Mouse (Mus musculus): ENCODE results near the gene Sstr4.

The Sstr4 gene

DNA sequence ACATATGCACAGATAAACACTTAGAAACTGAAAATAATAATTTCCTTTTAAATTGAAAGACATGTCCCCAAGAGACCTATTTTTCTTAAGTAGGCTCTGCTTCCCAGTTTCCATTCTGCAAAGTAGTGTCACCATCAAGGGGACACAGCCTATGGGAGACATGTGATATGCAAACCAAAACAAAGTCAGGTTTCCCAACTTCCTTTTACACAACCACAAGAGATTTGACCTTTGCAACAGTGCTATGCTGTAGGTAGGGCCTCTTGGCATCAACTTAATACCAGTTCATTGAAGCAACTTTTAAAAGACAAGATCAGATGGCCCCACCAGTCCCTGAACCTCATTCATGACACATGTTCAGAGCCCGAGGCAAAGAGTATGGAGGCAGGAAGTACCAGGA is 2.0 kb upstream of the Sstr4 start:
- no peak for ATAC-seq (ENCODE audit: insufficient number of reproducible peaks, low FRiP score, low TSS enrichment)

DNA sequence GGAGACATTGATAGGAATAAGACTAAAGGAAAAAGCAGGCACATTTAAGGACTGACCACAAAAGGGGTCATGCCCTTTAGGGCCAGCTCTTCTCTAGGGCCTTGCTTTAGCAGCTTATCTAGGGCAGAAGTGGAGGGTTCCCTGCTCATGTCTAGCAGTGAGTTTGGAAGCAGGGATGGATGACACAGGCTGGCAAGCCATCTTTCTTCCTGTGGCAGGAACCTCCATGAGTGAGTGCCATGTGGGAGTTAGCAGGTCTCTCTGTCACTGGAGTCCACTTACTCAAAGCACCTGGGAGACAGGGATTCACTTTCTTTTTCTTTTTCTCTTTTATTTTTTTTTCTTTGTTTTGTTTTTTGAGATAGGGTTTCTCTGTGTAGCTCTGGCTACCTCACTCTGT is 1.3 kb upstream of the Sstr4 start:
- no peak for ATAC-seq (ENCODE audit: insufficient number of reproducible peaks, low FRiP score, low TSS enrichment)

DNA sequence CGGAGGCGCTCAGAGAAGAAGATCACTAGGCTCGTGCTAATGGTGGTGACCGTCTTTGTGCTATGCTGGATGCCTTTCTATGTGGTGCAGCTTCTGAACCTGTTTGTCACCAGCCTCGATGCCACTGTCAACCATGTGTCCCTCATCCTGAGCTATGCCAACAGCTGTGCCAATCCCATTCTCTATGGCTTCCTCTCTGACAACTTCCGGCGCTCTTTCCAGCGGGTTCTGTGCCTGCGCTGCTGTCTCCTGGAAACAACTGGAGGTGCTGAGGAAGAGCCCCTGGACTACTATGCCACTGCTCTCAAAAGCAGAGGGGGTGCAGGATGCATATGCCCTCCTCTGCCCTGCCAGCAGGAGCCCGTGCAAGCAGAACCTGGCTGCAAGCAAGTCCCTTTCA is 1.1 kb downstream of the Sstr4 start:
- ATAC-seq (ENCODE audit: insufficient number of reproducible peaks, low FRiP score, low TSS enrichment): no peak

DNA sequence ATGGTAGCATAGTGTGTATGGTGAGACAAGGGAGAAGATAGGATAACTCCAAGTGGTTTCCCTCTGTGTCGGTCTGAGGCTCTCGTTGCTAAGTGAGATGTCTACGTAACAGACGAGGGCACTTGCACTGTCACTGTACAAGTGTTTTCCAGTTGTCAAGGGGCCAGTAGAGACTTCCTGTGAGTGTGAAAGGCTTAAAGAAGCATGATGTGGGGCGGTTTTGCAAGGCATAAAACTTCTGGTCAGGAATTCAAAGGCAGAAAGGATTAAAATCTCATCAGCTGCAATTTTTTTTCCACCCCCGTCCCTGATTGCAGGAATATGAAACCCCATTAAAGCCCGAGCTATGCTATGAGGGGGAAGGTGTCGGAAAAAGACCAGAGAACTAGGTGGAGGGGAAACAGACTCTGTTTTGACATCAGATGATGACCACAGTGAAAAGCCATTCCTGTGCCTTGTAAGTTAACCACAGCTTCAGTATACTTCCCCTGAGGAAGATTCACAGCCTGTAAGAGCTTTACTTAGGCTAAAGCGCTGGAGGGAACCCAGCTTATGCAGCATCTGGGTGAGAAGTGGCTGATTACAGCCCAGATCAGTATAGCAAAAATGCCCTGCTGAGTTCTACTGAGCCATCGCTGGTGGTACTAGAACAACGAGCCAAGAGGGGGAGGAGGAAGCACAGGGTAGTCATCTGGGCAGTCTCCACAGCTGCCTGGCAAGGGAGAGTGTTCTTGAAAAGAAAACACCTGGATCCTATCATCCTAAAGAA is 2.1 kb downstream of the Sstr4 start:
- no peak for ATAC-seq (ENCODE audit: insufficient number of reproducible peaks, low FRiP score, low TSS enrichment)

DNA sequence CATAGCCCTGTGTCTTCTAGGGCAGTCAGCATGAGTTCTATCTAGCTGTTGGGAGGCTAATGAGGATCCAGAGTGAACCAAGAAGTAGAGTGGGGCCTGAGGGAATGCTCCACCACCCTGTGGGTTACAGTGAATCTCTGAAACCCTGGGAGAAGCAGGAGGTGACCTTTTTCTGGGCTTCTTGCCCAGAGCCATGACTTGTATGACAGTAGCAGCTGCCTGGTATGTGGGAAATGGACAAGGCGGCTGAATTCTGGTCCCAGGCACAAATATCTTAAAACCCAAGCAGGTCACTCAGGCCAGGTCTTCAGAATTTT is 2.6 kb downstream of the Sstr4 start:
- no peak for ATAC-seq (ENCODE audit: insufficient number of reproducible peaks, low FRiP score, low TSS enrichment)

DNA sequence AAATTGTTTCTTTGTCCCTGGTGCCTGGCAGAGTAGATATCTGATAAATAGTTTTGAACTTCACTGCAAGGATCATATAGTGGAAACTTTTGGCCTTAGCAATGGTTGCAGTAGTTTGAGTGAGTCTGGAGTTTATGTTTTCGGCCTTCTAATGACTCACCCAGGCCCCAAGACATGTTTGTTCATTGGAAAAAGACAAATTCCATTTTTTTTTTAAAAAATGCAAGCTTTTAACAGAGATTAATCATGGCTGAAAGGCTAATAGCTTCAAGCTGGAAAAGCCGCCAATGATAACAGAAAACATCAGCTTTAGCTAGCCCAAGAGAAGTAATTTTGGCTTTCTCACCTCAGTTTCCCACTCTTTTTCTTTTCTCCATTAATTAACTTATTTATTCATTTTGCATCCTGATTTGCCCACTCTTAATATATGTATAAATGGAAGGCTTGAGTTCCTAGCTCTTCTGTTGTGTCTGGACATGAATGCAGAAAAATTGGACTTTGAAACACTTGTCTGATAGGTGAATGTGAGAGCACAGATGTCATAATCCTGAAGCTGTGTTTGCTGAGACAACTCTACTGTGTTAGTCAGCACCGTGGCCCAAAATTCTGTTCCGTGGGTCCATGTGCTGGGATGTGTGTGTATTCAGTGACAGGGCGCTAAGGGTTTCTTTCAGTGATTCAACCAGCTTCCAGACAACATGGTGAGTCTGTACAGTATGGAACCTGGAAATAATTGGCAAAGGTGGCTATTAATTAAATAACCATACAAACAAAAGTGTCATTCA is 3.9 kb downstream of the Sstr4 start:
- ATAC-seq (ENCODE audit: insufficient number of reproducible peaks, low FRiP score, low TSS enrichment): no peak

DNA sequence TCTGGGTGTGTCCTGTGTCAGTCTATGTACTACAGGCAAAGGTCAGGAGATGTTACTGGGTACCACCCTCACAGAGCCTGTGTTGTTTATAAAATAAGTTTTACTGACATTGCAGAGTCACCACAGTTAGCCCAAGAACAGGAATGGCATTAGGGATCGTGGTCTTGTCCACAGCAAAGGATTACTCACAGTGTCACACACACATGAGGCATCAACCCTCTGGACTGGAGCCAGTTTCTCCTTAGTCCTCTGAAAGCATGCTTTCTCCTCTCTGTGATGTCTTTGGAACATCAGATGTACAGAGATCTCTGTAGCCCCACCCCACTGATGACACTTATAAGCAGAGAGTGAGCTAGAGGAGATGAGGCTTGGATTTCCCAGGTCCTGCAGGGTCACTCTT is 7.1 kb downstream of the Sstr4 start:
- ATAC-seq (ENCODE audit: insufficient number of reproducible peaks, low FRiP score, low TSS enrichment): no peak

DNA sequence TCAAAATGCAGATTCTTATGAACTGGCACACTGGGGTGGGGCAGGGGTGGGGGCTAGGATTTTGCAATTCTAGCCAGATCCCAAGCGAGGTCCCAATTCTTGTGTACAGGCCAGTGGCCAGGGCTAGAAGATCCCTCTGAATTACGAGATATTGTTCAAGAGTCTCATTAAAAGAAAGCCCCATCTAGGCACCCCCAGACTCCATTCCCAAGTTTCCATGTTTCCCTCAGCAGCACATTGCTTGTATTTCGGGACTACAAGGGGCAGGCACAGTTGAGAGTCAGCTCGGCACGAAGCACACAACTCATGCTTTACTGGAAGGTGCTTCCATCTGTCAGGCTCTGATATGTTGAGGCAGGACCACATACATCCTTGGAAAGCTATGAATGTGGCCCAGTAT is 9.8 kb downstream of the Sstr4 start:
- ATAC-seq (ENCODE audit: insufficient number of reproducible peaks, low FRiP score, low TSS enrichment): no peak

DNA sequence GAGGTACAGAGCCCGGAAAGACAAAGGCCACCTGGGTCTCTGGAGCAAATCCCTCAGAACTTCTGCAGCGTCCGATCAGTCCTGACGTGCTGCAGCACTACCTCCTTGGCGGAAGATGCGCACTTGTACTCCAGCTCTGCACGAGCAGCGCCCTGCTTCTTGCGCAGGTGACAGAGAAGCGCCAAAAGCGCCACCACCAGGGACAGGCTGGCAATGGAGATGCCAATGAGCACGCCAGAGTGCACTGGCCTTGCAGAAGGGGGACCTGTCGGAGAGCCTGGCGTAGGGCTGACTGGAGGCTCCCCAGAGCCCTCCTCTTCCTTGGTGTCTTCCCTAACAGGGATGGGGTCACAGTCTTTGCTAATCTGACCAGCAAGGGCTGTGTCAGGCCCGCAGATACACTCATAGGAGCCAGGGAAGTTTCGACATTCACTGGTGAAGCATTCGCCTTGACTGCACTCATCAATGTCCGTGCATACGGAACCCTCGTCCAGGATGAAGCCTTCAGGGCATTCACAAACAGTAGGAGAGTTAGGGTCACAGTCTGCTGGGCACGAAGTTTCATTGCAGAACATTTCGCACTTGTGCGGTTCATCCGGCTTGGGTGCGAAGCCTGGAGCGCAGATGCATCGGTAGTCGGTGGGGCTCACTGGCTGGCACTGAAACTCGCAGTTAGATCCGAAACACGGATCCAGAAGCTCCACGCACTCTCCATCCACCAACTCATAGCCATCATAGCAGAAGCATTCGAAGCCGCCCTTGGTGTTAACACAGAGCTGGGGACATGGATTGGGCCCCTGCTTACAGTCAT is 11.2 kb downstream of the Sstr4 start:
- peak; percentile 17; the same call in 1 of the 2 replicates for ATAC-seq (ENCODE audit: insufficient number of reproducible peaks, low FRiP score, low TSS enrichment)

DNA sequence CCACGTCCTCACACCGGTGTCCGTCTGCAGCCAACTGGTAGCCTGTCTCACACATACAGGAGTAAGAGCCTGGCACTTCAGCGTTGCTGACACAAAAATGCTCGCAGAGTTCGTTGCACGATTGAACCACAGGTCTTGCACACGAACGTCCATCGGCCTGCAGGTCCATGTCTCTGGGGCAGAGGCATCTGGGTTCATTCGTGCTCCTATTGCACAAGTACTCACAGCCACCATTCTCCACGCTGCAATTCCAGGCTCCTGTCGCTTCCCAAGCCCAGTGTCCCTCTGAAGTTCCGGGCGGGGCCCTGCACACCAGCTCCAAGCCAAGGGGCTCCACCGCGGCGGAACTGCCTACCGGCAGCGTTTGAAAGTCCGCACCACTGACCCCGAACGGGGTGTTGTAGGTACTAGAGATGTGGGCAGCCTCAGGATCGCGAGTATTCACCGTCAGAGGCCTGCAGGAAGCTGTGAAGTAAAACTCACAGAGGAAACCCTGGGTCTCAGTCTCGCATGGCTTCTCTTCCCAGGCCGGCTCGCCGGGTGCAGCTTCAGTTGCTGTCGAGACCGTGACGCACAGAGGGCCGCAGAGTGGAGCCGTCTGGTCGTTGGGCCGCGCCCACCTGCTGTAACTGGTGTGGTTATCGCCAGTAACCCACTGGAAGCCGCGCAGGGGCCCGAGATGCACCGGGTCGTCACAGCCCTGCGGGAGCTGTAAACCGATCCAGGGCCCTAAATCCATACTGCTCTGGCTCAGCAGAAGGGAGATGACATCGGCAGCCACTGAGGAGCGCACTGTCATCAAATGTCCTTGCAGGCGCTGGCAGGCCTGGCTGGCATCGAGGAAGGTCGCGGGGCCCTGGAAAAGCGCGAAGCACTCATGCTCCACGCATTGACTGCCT is 12.1 kb downstream of the Sstr4 start:
- no peak for ATAC-seq (ENCODE audit: insufficient number of reproducible peaks, low FRiP score, low TSS enrichment)

DNA sequence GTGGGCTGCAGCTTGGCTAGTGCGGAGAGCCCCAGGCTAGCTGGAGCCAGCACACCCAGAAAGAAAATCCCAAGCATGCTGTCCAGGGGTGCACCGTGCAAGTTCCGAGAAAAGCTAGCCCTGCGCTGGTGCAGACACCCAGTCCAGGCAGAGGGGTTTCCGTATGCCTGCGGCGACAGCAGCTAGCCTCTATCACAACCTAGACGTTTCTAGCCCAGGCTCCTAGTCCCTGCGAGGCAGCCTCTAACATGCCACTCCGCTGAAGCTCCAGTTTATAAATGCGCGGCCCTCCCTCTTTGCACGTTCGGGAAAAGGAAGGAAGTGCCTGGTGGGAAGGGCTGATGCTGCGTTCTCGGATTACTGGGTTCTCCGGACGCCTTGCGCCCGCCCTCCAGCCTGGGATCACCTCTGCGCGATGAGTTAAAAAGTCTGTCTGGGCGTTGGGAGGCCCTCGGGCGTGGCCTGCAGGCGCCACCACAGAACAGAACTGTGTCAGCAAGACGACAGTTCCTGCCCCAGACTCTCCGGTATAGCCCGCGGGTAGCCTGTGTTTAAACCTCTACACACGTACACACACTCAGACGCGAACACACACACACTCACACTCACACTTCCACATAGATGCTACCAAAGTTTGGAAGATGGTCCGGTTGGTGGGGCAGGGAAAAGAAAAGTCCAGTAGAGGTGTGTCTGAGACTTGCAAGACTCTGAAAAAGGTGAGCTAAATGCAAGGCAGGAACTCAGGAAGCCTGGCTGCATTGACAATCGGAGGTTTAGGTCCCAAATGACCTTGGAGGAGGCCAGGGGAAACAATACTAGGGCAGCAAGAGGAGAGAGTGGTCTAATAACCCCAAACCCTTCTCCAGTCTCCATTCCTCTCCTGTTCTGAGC is 13.0 kb downstream of the Sstr4 start, which contains the start of gene Thbd:
Thbd (minus strand) TSS at position 319 of the 891 bp plus-strand sequence.
- no peak for ATAC-seq (ENCODE audit: insufficient number of reproducible peaks, low FRiP score, low TSS enrichment)

DNA sequence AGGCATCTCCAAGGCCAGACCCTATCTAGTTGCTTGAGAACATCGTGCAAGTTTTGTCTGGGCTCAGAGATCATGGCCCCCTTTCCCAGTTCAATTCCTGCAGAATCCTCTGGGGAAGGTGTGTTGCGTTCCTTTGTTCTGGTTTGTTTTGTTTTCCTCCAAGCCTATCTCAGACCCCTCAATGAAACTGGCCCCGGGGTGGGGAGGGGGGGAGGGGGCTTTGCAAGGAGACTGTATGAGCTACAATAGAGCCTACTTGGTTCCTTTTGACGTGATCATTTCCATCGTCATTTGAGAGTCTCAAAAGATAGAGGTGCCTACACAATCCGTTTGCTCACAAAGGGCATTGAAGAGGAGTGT is 13.6 kb downstream of the Sstr4 start:
- no peak for ATAC-seq (ENCODE audit: insufficient number of reproducible peaks, low FRiP score, low TSS enrichment)

DNA sequence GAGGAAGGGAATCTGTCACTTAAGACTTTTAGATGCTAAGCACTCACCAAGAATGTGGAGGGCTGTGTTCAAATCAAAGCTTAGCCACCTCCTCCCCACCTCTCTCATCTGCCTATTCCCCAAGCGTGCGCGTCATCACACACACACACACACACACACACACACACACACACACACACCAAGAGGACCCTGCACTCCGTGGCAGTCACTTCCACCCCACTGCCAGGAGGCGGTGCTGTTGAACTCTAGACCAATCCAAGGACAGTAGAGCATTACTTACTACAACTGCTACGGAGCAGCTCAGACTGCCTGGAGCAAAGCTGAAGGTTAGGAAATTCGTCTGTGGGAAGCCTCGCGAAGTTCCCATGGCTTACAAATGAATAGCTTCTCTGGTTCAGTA is 14.0 kb downstream of the Sstr4 start:
- ATAC-seq (ENCODE audit: insufficient number of reproducible peaks, low FRiP score, low TSS enrichment): peak; percentile 52; the same call in 1 of the 2 replicates

DNA sequence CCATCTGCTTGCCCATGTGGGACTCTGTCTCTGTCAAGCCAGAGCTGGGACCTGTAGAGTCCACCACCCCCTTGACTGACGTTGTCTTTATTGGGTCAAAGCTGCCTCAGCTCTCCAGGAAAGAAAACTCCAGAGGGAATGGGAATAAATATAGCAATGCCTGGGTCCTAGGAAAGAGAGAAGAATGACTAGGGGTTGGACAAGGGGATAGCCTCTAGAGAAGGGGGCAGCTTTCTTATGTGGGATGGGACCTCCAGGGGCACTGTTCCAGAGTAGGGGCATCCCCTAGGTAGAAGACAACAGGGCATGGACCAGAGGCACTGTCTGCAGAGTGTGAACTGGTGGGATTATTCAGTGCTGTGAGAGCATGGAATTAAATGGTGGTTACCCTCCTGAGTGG is 14.7 kb downstream of the Sstr4 start:
- ATAC-seq (ENCODE audit: insufficient number of reproducible peaks, low FRiP score, low TSS enrichment): no peak

DNA sequence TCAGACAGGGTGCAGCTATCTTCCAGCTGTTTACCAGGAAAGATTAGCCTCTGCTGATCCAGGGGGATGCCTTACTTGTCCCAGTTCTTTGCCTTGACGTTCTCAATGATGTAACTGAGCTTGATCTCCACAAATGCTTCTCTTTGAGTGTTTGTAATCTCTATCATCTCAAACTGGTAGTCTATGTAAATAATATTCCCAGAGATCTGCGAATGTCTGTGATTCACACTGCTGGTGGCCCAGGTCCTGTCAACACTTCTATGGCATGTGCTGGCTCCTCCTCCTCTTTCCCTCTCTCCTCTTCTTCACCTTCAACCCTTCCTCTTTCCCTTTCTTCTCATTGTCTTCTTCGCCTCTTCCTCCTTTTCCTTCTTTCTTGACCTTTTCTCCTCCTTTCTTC is 24.0 kb downstream of the Sstr4 start:
- no peak for ATAC-seq (ENCODE audit: insufficient number of reproducible peaks, low FRiP score, low TSS enrichment)

DNA sequence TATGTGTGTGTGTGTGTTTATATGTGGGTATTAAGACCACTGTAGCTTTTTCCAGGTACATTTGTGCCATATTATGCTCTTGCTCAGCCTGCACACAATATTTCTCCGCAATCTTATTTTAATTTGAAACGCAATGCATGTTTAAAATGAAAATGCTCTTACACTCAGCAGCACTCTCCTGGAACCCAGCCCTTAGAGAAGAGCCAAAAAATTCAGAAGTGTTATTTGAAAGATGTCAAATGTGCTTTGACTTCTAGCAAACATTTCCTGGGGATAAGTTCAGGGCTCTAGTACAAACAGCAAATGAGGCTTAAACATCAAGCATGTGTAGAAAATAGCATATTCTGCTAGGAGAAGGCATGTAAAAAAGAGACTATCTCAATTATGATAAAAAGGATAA is 24.6 kb downstream of the Sstr4 start:
- ATAC-seq (ENCODE audit: insufficient number of reproducible peaks, low FRiP score, low TSS enrichment): no peak

DNA sequence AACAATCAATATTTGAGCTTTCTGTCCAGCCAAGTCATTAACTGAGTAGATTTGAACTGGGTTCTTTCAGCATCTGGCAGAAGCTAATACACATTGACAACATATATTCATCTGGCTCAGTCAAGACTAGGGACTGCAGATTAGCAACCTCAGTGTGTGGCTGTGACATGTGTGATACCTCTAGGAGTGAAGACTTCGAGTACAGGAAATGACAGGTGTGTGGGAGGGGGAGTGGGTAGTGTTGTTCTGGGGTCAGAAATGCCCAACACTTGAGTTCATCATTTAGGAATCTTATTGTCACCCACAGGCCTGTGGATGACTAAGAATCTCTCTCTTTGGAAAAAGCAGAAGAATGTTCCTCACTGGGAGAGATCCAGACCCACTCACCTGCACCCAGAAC is 26.0 kb downstream of the Sstr4 start:
- no peak for ATAC-seq (ENCODE audit: insufficient number of reproducible peaks, low FRiP score, low TSS enrichment)

DNA sequence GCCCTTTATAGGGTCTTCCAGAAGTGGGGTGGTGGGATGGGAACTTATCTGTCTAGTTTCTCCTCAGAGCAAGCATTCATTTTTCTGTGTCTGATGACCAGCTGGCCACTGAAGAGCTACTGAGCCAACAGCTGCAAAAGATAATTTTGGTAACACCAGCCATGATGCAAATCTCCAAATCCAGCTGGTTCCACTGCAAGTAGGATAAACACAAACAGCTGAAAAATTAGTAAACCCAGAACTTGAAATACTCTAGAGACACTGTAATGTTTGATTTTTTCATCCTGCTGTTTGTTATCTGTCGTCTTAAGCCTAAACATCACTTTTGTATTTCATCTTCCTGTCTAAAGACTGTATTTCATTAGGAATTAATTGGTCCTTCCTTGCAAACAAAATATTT is 26.6 kb downstream of the Sstr4 start:
- ATAC-seq (ENCODE audit: insufficient number of reproducible peaks, low FRiP score, low TSS enrichment): no peak

DNA sequence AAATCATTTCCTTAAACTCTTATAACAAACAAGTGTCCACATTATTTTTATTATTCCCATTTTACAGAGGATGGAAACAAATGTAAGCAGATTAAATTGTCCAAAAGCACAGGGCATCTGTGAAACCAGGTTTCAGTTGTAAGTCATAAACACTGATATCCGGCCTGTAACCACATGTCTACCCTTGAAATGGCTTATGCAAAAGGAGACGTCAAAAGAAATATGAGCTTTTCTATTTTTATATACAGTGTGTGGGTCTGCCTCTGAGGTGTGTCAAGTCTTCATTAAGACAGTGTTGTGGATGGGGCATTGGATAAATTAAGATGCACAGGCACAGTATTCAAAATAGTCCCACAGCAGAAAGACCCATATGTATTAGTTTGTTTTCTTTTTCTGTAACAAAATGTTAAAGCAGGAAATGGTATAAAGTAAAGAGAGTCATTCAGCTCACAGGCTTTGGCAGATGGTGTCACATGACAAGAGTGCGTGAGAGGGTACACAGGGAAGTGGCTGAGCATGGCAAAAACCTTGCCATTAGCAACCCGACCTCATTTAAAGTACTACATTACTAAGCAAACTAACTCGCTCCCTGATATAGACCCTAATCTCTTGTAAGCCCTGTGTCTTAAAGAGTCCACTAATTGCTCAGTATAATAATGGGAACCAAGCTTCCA is 30.7 kb downstream of the Sstr4 start:
- ATAC-seq (ENCODE audit: insufficient number of reproducible peaks, low FRiP score, low TSS enrichment): no peak
